Mouse (Mus musculus) spleen, adult 18-20 months (tissue): ENCODE results near the gene Zfp750.

Experiments used
- DNase-seq, 2 experiments: peaks; one replicate each; pipeline ENCODE4 v3.0.0; 2022; ENCODE audit warnings: mixed read lengths in 2 of 2

Gene Zfp750

GRCm38 (mm10) chr11:121467408-121467807 lies 51.7 kb downstream of the Zfp750 start:
- no peak for DNase-seq
